Mouse (Mus musculus): ENCODE measurements at regions not wholly inside any gene's neighbourhood (a gene's known extent, or its start where the extent isn't known, plus 50 kb on each side); places are given as distances from the start of the nearest gene placed in this dataset.

DNA sequence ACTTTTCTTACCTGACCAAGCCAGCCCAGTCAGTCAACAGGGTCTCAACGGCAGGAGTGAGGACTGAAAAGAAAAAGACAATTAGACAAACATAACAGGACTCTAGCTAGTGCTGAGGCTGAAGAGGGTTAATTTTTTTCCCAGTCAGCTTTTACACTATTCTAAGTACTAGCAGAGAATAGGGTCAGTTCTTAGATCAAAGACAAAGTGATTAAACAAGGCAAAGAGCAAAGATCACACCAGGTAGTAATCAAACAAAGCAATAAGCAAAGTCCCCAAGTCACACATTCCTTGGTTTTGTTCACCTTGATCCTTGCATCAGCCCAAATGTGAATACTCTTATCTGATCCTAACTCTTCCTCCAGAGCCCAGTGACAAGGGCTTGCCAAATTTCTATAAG, 267.8 kb upstream of the Tsc22d2 start:
- TF ChIP-seq CTCF (IDR thresholded peaks at IDR 0.05; ENCODE audit: borderline replicate concordance, insufficient read depth, low read length), result no peak
- no peak for TF ChIP-seq POLR2A (IDR thresholded peaks at IDR 0.05; ENCODE audit: low read depth, low read length)
